Mouse (Mus musculus) small intestine, adult 2 months (tissue): ENCODE results near the gene Cntnap1.

Source experiments
- CTCF ChIP-seq: fragments of 200-500 bp; IDR thresholded peaks from 2 replicates; pipeline ENCODE4 v1.5.1; 2012; ENCODE audit warnings: low read depth, mild to moderate bottlenecking, control low read depth, inconsistent platforms, low read length, moderate library complexity, mixed read lengths; ENCODE audit not compliant: insufficient replicate concordance, insufficient read length; ENCODE audit errors: extremely low read depth
- POLR2A ChIP-seq: fragments of 200-500 bp; IDR thresholded peaks from 2 replicates; pipeline ENCODE4 v1.6.1; 2012; ENCODE audit warnings: low read depth, mild to moderate bottlenecking, control low read depth, inconsistent platforms, low read length, moderate library complexity

GRCm38 (mm10) chr11:101130056-101130756 lies 40.1 kb upstream of the Cntnap1 start:
- TF ChIP-seq POLR2A (no peak), CTCF (no peak)
